Mouse (Mus musculus): ENCODE results near the gene Nsrp1. TPM values are rescaled to one million over a fixed set of nuclear protein-coding genes. Genes with fewer than 3 reads are reported as not detected.

The Nsrp1 gene
- total RNA-seq, 1 experiment from 2014 or later, result 57.0 TPM

GRCm38 (mm10) chr11:77068825-77069224 is 9.4 kb downstream of the Nsrp1 start:
- ATAC-seq (ENCODE audit: extremely low read depth, insufficient number of reproducible peaks, low FRiP score, poor library complexity, severe bottlenecking), result no peak

- ATAC-seq (ENCODE audit: extremely low read depth, insufficient number of reproducible peaks, low FRiP score, poor library complexity, severe bottlenecking), result no peak
These were observed 14.8 kb downstream of the Nsrp1 start for GRCm38 (mm10) chr11:77063406-77063805.

GRCm38 (mm10) chr11:77061951-77062350 is 16.3 kb downstream of the Nsrp1 start:
- ATAC-seq (ENCODE audit: extremely low read depth, insufficient number of reproducible peaks, low FRiP score, poor library complexity, severe bottlenecking), result no peak

- ATAC-seq (ENCODE audit: extremely low read depth, insufficient number of reproducible peaks, low FRiP score, poor library complexity, severe bottlenecking), result no peak
These were observed 35.4 kb downstream of the Nsrp1 start for GRCm38 (mm10) chr11:77042816-77043215.

GRCm38 (mm10) chr11:77041891-77042290 is 36.3 kb downstream of the Nsrp1 start:
- ATAC-seq (ENCODE audit: extremely low read depth, insufficient number of reproducible peaks, low FRiP score, poor library complexity, severe bottlenecking), result no peak

- ATAC-seq (ENCODE audit: extremely low read depth, insufficient number of reproducible peaks, low FRiP score, poor library complexity, severe bottlenecking), result no peak
These were observed 46.9 kb downstream of the Nsrp1 start for GRCm38 (mm10) chr11:77031151-77031934.

GRCm38 (mm10) chr11:77028157-77028556 is 50.1 kb downstream of the Nsrp1 start:
- no peak for ATAC-seq (ENCODE audit: extremely low read depth, insufficient number of reproducible peaks, low FRiP score, poor library complexity, severe bottlenecking)

GRCm38 (mm10) chr11:77026559-77026958 is 51.7 kb downstream of the Nsrp1 start:
- no peak for ATAC-seq (ENCODE audit: extremely low read depth, insufficient number of reproducible peaks, low FRiP score, poor library complexity, severe bottlenecking)

GRCm38 (mm10) chr11:77021749-77022396 is 56.4 kb downstream of the Nsrp1 start:
- ATAC-seq (ENCODE audit: extremely low read depth, insufficient number of reproducible peaks, low FRiP score, poor library complexity, severe bottlenecking), result no peak

GRCm38 (mm10) chr11:77019539-77019938 is 58.7 kb downstream of the Nsrp1 start:
- ATAC-seq (ENCODE audit: extremely low read depth, insufficient number of reproducible peaks, low FRiP score, poor library complexity, severe bottlenecking), result no peak

GRCm38 (mm10) chr11:77018046-77018445 is 60.2 kb downstream of the Nsrp1 start:
- ATAC-seq (ENCODE audit: extremely low read depth, insufficient number of reproducible peaks, low FRiP score, poor library complexity, severe bottlenecking), result no peak

- ATAC-seq (ENCODE audit: extremely low read depth, insufficient number of reproducible peaks, low FRiP score, poor library complexity, severe bottlenecking), result no peak
These were observed 67.3 kb downstream of the Nsrp1 start for GRCm38 (mm10) chr11:77010762-77011475.

GRCm38 (mm10) chr11:77009069-77010025 is 68.9 kb downstream of the Nsrp1 start:
- ATAC-seq (ENCODE audit: extremely low read depth, insufficient number of reproducible peaks, low FRiP score, poor library complexity, severe bottlenecking), result no peak

GRCm38 (mm10) chr11:77006616-77007015 is 71.6 kb downstream of the Nsrp1 start:
- no peak for ATAC-seq (ENCODE audit: extremely low read depth, insufficient number of reproducible peaks, low FRiP score, poor library complexity, severe bottlenecking)

GRCm38 (mm10) chr11:77005881-77006280 is 72.4 kb downstream of the Nsrp1 start:
- ATAC-seq (ENCODE audit: extremely low read depth, insufficient number of reproducible peaks, low FRiP score, poor library complexity, severe bottlenecking), result no peak

GRCm38 (mm10) chr11:77002361-77002760 is 75.9 kb downstream of the Nsrp1 start:
- ATAC-seq (ENCODE audit: extremely low read depth, insufficient number of reproducible peaks, low FRiP score, poor library complexity, severe bottlenecking), result no peak

- ATAC-seq (ENCODE audit: extremely low read depth, insufficient number of reproducible peaks, low FRiP score, poor library complexity, severe bottlenecking), result no peak
These were observed 77.5 kb downstream of the Nsrp1 start for GRCm38 (mm10) chr11:77000741-77001140.

GRCm38 (mm10) chr11:76998705-76999226 is 79.5 kb downstream of the Nsrp1 start:
- ATAC-seq (ENCODE audit: extremely low read depth, insufficient number of reproducible peaks, low FRiP score, poor library complexity, severe bottlenecking), result no peak
